Mouse (Mus musculus): Measurements from ENCODE around the gene Slc25a21. TPM values are rescaled to one million over a fixed set of nuclear protein-coding genes. Genes with fewer than 3 reads are reported as not detected.

Slc25a21 gene
- total and polyA plus RNA-seq, 2 experiments = 3.6 to 13.9 TPM

GRCm38 (mm10) chr12:56958244-56958643, 239.0 kb downstream of the Slc25a21 start:
- TF ChIP-seq CTCF (IDR thresholded peaks at IDR 0.05; ENCODE audit: low read depth, low read length) = no peak
- no peak for TF ChIP-seq POLR2A (IDR thresholded peaks at IDR 0.05; ENCODE audit: extremely low read depth, insufficient read depth, low read length)
- no peak overlapping the region for H3K27ac ChIP-seq (replicated peaks; ENCODE audit: insufficient read depth, low read depth, low read length)
- H3K27me3 ChIP-seq (ENCODE audit: control insufficient read depth, insufficient read depth, low read length) = no peaks in the 10 kb centered on the region
- no peak overlapping the region for H3K9ac ChIP-seq (ENCODE audit: low read depth, low read length)
- no peaks in the 10 kb centered on the region for H3K4me1 ChIP-seq (ENCODE audit: control insufficient read depth, insufficient read depth, low read length)
- H3K79me2 ChIP-seq (ENCODE audit: control insufficient read depth, insufficient read depth, low read length) = no peaks in the 10 kb centered on the region
- DNase-seq (ENCODE audit: extremely low read depth, low read depth, low spot score) = no peak
- no peaks in the 10 kb centered on the region for H3K36me3 ChIP-seq (ENCODE audit: control insufficient read depth, insufficient read depth, low read length)
- no peak overlapping the region for H3K4me3 ChIP-seq (ENCODE audit: insufficient read depth, low read depth, low read length)
- 79% methylated on average over 11 of the region's 11 CpGs for WGBS

- DNase-seq (ENCODE audit: extremely low read depth, low read depth, low spot score) = peak; percentile 86
- Histone ChIP-seq H3K4me1 (ENCODE audit: control insufficient read depth, insufficient read depth, low read length) (peaks cover 7% of the 10 kb centered on the region; the same call in 1 of the 2 replicates), H3K27me3 (ENCODE audit: control insufficient read depth, insufficient read depth, low read length) (no peaks in the 10 kb centered on the region), H3K9ac (ENCODE audit: low read depth, low read length) (no peak overlapping the region), H3K79me2 (ENCODE audit: control insufficient read depth, insufficient read depth, low read length) (no peaks in the 10 kb centered on the region; the same call in 1 of the 2 replicates), H3K36me3 (ENCODE audit: control insufficient read depth, insufficient read depth, low read length) (no peaks in the 10 kb centered on the region), H3K27ac (replicated peaks; ENCODE audit: insufficient read depth, low read depth, low read length) (no peak overlapping the region), H3K4me3 (ENCODE audit: insufficient read depth, low read depth, low read length) (peak overlapping the region; percentile 40)
- TF ChIP-seq CTCF (IDR thresholded peaks at IDR 0.05; ENCODE audit: low read depth, low read length) (no peak), POLR2A (IDR thresholded peaks at IDR 0.05; ENCODE audit: extremely low read depth, insufficient read depth, low read length) (no peak)
- 20% methylated on average over 11 of the region's 11 CpGs for WGBS
Observed at GRCm38 (mm10) chr12:56951749-56952657, 245.3 kb downstream of the Slc25a21 start.

GRCm38 (mm10) chr12:56944265-56944664, 253.0 kb downstream of the Slc25a21 start:
- Histone ChIP-seq H3K27me3 (ENCODE audit: control insufficient read depth, insufficient read depth, low read length) (no peaks in the 10 kb centered on the region), H3K27ac (replicated peaks; ENCODE audit: insufficient read depth, low read depth, low read length) (no peak overlapping the region), H3K9ac (ENCODE audit: low read depth, low read length) (no peak overlapping the region), H3K79me2 (ENCODE audit: control insufficient read depth, insufficient read depth, low read length) (no peaks in the 10 kb centered on the region), H3K4me1 (ENCODE audit: control insufficient read depth, insufficient read depth, low read length) (no peaks in the 10 kb centered on the region), H3K36me3 (ENCODE audit: control insufficient read depth, insufficient read depth, low read length) (no peaks in the 10 kb centered on the region), H3K4me3 (ENCODE audit: insufficient read depth, low read depth, low read length) (no peak overlapping the region)
- DNase-seq (ENCODE audit: extremely low read depth, low read depth, low spot score) = no peak
- WGBS = 89% methylated on average over 1 of the region's 1 CpGs
- TF ChIP-seq POLR2A (IDR thresholded peaks at IDR 0.05; ENCODE audit: extremely low read depth, insufficient read depth, low read length) = no peak
- TF ChIP-seq CTCF (IDR thresholded peaks at IDR 0.05; ENCODE audit: low read depth, low read length) = no peak

- no peaks in the 10 kb centered on the region for H3K4me1 ChIP-seq (ENCODE audit: control insufficient read depth, insufficient read depth, low read length)
- no peak for TF ChIP-seq POLR2A (IDR thresholded peaks at IDR 0.05; ENCODE audit: extremely low read depth, insufficient read depth, low read length)
- no peak for TF ChIP-seq CTCF (IDR thresholded peaks at IDR 0.05; ENCODE audit: low read depth, low read length)
- DNase-seq (ENCODE audit: extremely low read depth, low read depth, low spot score) = no peak
- no peak overlapping the region for H3K9ac ChIP-seq (ENCODE audit: low read depth, low read length)
- 63% methylated on average over 3 of the region's 3 CpGs for WGBS
- no peaks in the 10 kb centered on the region for H3K36me3 ChIP-seq (ENCODE audit: control insufficient read depth, insufficient read depth, low read length)
- no peak overlapping the region for H3K4me3 ChIP-seq (ENCODE audit: insufficient read depth, low read depth, low read length)
- no peaks in the 10 kb centered on the region for H3K79me2 ChIP-seq (ENCODE audit: control insufficient read depth, insufficient read depth, low read length)
- H3K27ac ChIP-seq (replicated peaks; ENCODE audit: insufficient read depth, low read depth, low read length) = no peak overlapping the region
- H3K27me3 ChIP-seq (ENCODE audit: control insufficient read depth, insufficient read depth, low read length) = no peaks in the 10 kb centered on the region
Observed at GRCm38 (mm10) chr12:56940861-56941260, 256.4 kb downstream of the Slc25a21 start.

- WGBS = 86% methylated on average over 6 of the region's 6 CpGs
Observed at GRCm38 (mm10) chr12:56918145-56918544, 279.1 kb downstream of the Slc25a21 start.

GRCm38 (mm10) chr12:56906476-56906875, 290.8 kb downstream of the Slc25a21 start:
- peak; percentile 81 for DNase-seq (ENCODE audit: extremely low read depth, low read depth, low spot score)
- TF ChIP-seq POLR2A (IDR thresholded peaks at IDR 0.05; ENCODE audit: extremely low read depth, insufficient read depth, low read length) (no peak), CTCF (IDR thresholded peaks at IDR 0.05; ENCODE audit: low read depth, low read length) (no peak)
- H3K9ac ChIP-seq (ENCODE audit: low read depth, low read length) = no peak overlapping the region
- peaks cover 7% of the 10 kb centered on the region for H3K4me1 ChIP-seq (ENCODE audit: control insufficient read depth, insufficient read depth, low read length)
- no peak overlapping the region for H3K4me3 ChIP-seq (ENCODE audit: insufficient read depth, low read depth, low read length)
- no peak overlapping the region for H3K27ac ChIP-seq (replicated peaks; ENCODE audit: insufficient read depth, low read depth, low read length)
- no peaks in the 10 kb centered on the region for H3K79me2 ChIP-seq (ENCODE audit: control insufficient read depth, insufficient read depth, low read length)
- no peaks in the 10 kb centered on the region for H3K27me3 ChIP-seq (ENCODE audit: control insufficient read depth, insufficient read depth, low read length)
- WGBS = 18% methylated on average over 5 of the region's 5 CpGs
- H3K36me3 ChIP-seq (ENCODE audit: control insufficient read depth, insufficient read depth, low read length) = no peaks in the 10 kb centered on the region

More at GRCm38 (mm10) chr12:56918145-56918544, 279.1 kb downstream of the Slc25a21 start:
- no peak overlapping the region for H3K9ac ChIP-seq (ENCODE audit: low read depth, low read length)
- no peak for TF ChIP-seq CTCF (IDR thresholded peaks at IDR 0.05; ENCODE audit: low read depth, low read length)
- TF ChIP-seq POLR2A (IDR thresholded peaks at IDR 0.05; ENCODE audit: extremely low read depth, insufficient read depth, low read length) = no peak
- H3K79me2 ChIP-seq (ENCODE audit: control insufficient read depth, insufficient read depth, low read length) = no peaks in the 10 kb centered on the region
- H3K27me3 ChIP-seq (ENCODE audit: control insufficient read depth, insufficient read depth, low read length) = no peaks in the 10 kb centered on the region
- H3K4me1 ChIP-seq (ENCODE audit: control insufficient read depth, insufficient read depth, low read length) = no peaks in the 10 kb centered on the region
- no peaks in the 10 kb centered on the region for H3K36me3 ChIP-seq (ENCODE audit: control insufficient read depth, insufficient read depth, low read length)
- H3K4me3 ChIP-seq (ENCODE audit: insufficient read depth, low read depth, low read length) = no peak overlapping the region
- no peak overlapping the region for H3K27ac ChIP-seq (replicated peaks; ENCODE audit: insufficient read depth, low read depth, low read length)
- DNase-seq (ENCODE audit: extremely low read depth, low read depth, low spot score) = no peak
